9 mouse cellular contexts compared by ENCODE assay signal in the genomic region with DNA sequence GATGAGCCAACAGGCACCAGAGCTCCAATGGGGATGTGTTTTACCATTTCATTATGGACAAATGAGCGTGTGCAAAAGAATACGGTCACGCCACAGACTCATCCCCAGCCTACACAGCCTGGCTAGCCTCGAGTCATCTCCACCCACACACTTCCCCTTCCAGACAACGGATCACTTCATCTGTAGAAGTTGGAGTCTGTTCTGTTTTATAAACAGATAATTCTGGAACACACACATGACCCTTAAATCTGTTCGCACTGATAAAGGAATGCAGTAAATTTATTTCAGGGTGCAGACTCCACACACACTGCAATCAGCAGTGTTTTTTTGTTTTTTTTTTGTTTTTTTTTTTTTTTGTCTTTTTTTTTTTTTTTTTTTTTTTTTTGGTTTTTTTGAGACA. TPM values are rescaled to one million over a fixed set of nuclear protein-coding genes. Genes with fewer than 3 reads are reported as not detected.
DNase-seq lines count a peak whose midpoint lies in the region; ATAC-seq and TF ChIP-seq lines count a peak whose summit lies in the region.
"Had no signal": no experiment of that assay in that cellular context is flagged by ENCODE, and none has a peak within 500 bp of the region (broad histone marks: within the 10 kb centered on the region; RNA-seq: fewer than 3 reads in every experiment).

No protein-coding gene starts in this region.

- H3K4me1 ChIP-seq in lung, postnatal 0 days (ENCODE audit: insufficient read depth, low read depth, low read length), result peaks cover 9% of the 10 kb centered on the region; the same call in 1 of the 2 replicates
- H3K4me1 ChIP-seq in brown adipose tissue, adult 24 weeks (ENCODE audit: control insufficient read depth, insufficient read depth, insufficient read length, low read length), result peaks cover 11% of the 10 kb centered on the region
- peaks cover 58% of the 10 kb centered on the region for H3K4me1 ChIP-seq in liver, embryonic 15.5 days (replicated peaks)
- no peaks in the 10 kb centered on the region for H3K4me1 ChIP-seq in midbrain, postnatal 0 days (ENCODE audit: insufficient read depth, low read length)

- no peaks in the 10 kb centered on the region for H3K36me3 ChIP-seq in lung, postnatal 0 days (ENCODE audit: insufficient read depth, low read length)
- no peaks in the 10 kb centered on the region for H3K36me3 ChIP-seq in liver, embryonic 15.5 days (replicated peaks)
- no peaks in the 10 kb centered on the region for H3K36me3 ChIP-seq in midbrain, postnatal 0 days (ENCODE audit: insufficient read depth, low read length)

- no peaks in the 10 kb centered on the region for H3K9me3 ChIP-seq in lung, postnatal 0 days (ENCODE audit: low read length)
- H3K9me3 ChIP-seq in liver, embryonic 15.5 days (replicated peaks), result no peaks in the 10 kb centered on the region
- no peaks in the 10 kb centered on the region for H3K9me3 ChIP-seq in midbrain, postnatal 0 days (ENCODE audit: low read length)

- H3K27me3 ChIP-seq in lung, postnatal 0 days (replicated peaks; ENCODE audit: insufficient read depth, low read length), result no peaks in the 10 kb centered on the region
- H3K27me3 ChIP-seq in liver, embryonic 15.5 days, result no peaks in the 10 kb centered on the region
- no peaks in the 10 kb centered on the region for H3K27me3 ChIP-seq in midbrain, postnatal 0 days (ENCODE audit: insufficient read depth, low read length)

- no peak overlapping the region for H3K4me3 ChIP-seq in lung, postnatal 0 days (ENCODE audit: low read depth, low read length)
- H3K4me3 ChIP-seq in brown adipose tissue, adult 24 weeks (ENCODE audit: insufficient read depth, low read depth, low read length), result no peak overlapping the region
- H3K4me3 ChIP-seq in liver, embryonic 15.5 days (replicated peaks), result peak overlapping the region; percentile 14; the same call in 1 of the 2 replicates
- H3K4me3 ChIP-seq in midbrain, postnatal 0 days (ENCODE audit: low read depth, low read length), result no peak overlapping the region

- WGBS in lung, postnatal 0 days, result 48% methylated on average over 6 of the region's 6 CpGs
- 16% methylated on average over 6 of the region's 6 CpGs for WGBS in liver, embryonic 15.5 days (ENCODE audit: insufficient replicate concordance)
- 84% methylated on average over 6 of the region's 6 CpGs for WGBS in midbrain, postnatal 0 days

- peak; percentile 65 for DNase-seq in lung, postnatal 0 days (ENCODE audit: low spot score)
- no peak for DNase-seq in lung, postnatal 14 days
- DNase-seq in cerebellum, adult 11-12 months, result no peak
- no peak for DNase-seq in midbrain, postnatal 0 days (ENCODE audit: low spot score)
- no peak for DNase-seq in cerebellum, adult 9-10 months
- DNase-seq: kidney, adult 18-20 months; right cerebral cortex, postnatal 25 days had no signal

- no peak for TF ChIP-seq CTCF in lung, postnatal 0 days (IDR thresholded peaks at IDR 0.05)
- TF ChIP-seq CTCF in midbrain, postnatal 0 days (IDR thresholded peaks at IDR 0.05), result no peak

- no peak for TF ChIP-seq EP300 in lung, postnatal 0 days (IDR thresholded peaks at IDR 0.05)

- no peak overlapping the region for H3K27ac ChIP-seq in lung, postnatal 0 days (ENCODE audit: low read length)
- peak overlapping the region; percentile 54; the same call in 1 of the 2 replicates for H3K27ac ChIP-seq in brown adipose tissue, adult 24 weeks (replicated peaks; ENCODE audit: low read depth, low read length)
- peak overlapping the region; percentile 82 for H3K27ac ChIP-seq in liver, embryonic 15.5 days (replicated peaks)
- H3K27ac ChIP-seq in midbrain, postnatal 0 days (ENCODE audit: low read depth, low read length), result no peak overlapping the region

- H3K4me2 ChIP-seq in lung, postnatal 0 days (replicated peaks; ENCODE audit: low read depth, low read length), result no peak overlapping the region
- H3K4me2 ChIP-seq in liver, embryonic 15.5 days, result peak overlapping the region; percentile 62
- no peak overlapping the region for H3K4me2 ChIP-seq in midbrain, postnatal 0 days (ENCODE audit: low read depth, low read length, poor library complexity, severe bottlenecking)

- ATAC-seq in lung, postnatal 0 days, result peak; percentile 68
- peak; percentile 94 for ATAC-seq in liver, embryonic 15.5 days (ENCODE audit: insufficient read depth)
- no peak for ATAC-seq in midbrain, postnatal 0 days (ENCODE audit: low FRiP score)

- no peak overlapping the region for H3K9ac ChIP-seq in lung, postnatal 0 days (replicated peaks; ENCODE audit: low read depth)
- H3K9ac ChIP-seq in liver, embryonic 15.5 days, result peak overlapping the region; percentile 18; the same call in 1 of the 2 replicates
- H3K9ac ChIP-seq in midbrain, postnatal 0 days (replicated peaks; ENCODE audit: low read length, poor library complexity, severe bottlenecking), result no peak overlapping the region

RNA-seq across cellular contexts. Expression of gene Adcy7, which starts 7.5 kb away (rescaled TPM):
- polyA plus RNA-seq in lung, postnatal 0 days (2015; fragmentation: Nextera tagmentation; extraction: Ambion mirVana), result 16.5 and 17.6 TPM in 2 replicates
- polyA plus RNA-seq in brown adipose tissue, adult 24 weeks (2012; ENCODE audit: insufficient read depth, insufficient read length, missing spikeins), result 1.6 and 1.7 TPM in 2 replicates
- 21.3 and 22.3 TPM in 2 replicates for polyA plus RNA-seq in liver, embryonic 15.5 days (2015; fragmentation: Nextera tagmentation; extraction: Ambion mirVana)
- 21.4 and 23.3 TPM in 2 replicates for total RNA-seq in midbrain, postnatal 0 days (2014; rRNA removed)
- polyA plus RNA-seq in midbrain, postnatal 0 days (2015; fragmentation: Nextera tagmentation; extraction: Ambion mirVana), result 11.1 and 11.9 TPM in 2 replicates

Comparison
In these comparisons a context has a peak if more than half of its experiments do, and no peak if none do; other contexts are left out.
1. H3K27ac ChIP-seq: peak in brown adipose tissue, adult 24 weeks (single experiment) and liver, embryonic 15.5 days (single experiment); none in lung, postnatal 0 days (single experiment) and midbrain, postnatal 0 days (single experiment).